Mouse (Mus musculus) cortical plate, adult 2 months (tissue): ENCODE results near the gene Caap1. TPM values are rescaled to one million over a fixed set of nuclear protein-coding genes. Genes with fewer than 3 reads are reported as not detected.
A peak's percentile ranks its signal among the peaks of the same experiment; 100 is the strongest.

Source experiments
- H3K27ac ChIP-seq: fragments of 200-500 bp; 2 replicates; pipeline ENCODE4 v1.5.1; 2012; ENCODE audit warnings: low read length, control low read depth, inconsistent platforms; ENCODE audit not compliant: insufficient read depth
- H3K4me1 ChIP-seq: fragments of 200-500 bp; 2 replicates; pipeline ENCODE4 v1.6.1; 2011; ENCODE audit warnings: low read length; ENCODE audit not compliant: control insufficient read depth, insufficient read depth
- H3K4me3 ChIP-seq: fragments of 200-500 bp; 2 replicates; pipeline ENCODE4 v1.5.1; 2011; ENCODE audit warnings: mild to moderate bottlenecking, low read length, control low read depth; ENCODE audit not compliant: insufficient read depth
- CTCF ChIP-seq: fragments of 200-500 bp; IDR thresholded peaks from 2 replicates; pipeline ENCODE4 v1.5.1; 2011; ENCODE audit warnings: mild to moderate bottlenecking, control low read depth, low read length; ENCODE audit not compliant: insufficient read depth; ENCODE audit errors: extremely low read depth
- POLR2A ChIP-seq: fragments of 200-500 bp; IDR thresholded peaks from 2 replicates; pipeline ENCODE4 v1.6.1; 2011; ENCODE audit warnings: mild to moderate bottlenecking, low read length, control low read depth; ENCODE audit not compliant: insufficient read depth; ENCODE audit errors: extremely low read depth
- polyA plus RNA-seq: library from polyadenylated mRNA; depleted of rRNA; stranded (reverse); fragments of >200 nt; gene quantifications from 2 replicates; pipeline ENCODE4 v1.2.3, GENCODE M21; 2012

Gene Caap1
- polyA plus RNA-seq, 1 experiment, result 8.7 TPM

DNA sequence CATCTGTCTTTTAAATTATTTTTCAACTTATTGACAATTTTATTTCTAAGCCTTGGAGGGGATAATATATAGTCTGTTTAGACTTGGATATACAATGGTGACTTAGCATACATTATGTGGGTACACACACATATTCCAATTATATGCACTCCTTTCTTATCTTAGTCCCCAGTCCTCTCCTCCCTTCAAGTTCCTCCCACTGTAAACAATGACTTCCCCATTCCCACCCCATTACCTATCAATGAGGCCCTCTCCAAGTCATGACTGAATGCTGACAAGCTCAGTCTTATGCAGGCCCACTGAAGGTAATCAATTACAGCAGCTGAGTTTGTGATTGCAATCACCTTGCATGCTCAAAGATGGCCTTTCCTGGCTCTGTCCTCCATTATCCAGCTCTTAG, 7.7 kb upstream of the Caap1 start:
- Histone ChIP-seq H3K4me1 (no peaks in the 10 kb centered on the region), H3K27ac (no peak overlapping the region), H3K4me3 (no peak overlapping the region)
- TF ChIP-seq CTCF (no peak), POLR2A (no peak)

DNA sequence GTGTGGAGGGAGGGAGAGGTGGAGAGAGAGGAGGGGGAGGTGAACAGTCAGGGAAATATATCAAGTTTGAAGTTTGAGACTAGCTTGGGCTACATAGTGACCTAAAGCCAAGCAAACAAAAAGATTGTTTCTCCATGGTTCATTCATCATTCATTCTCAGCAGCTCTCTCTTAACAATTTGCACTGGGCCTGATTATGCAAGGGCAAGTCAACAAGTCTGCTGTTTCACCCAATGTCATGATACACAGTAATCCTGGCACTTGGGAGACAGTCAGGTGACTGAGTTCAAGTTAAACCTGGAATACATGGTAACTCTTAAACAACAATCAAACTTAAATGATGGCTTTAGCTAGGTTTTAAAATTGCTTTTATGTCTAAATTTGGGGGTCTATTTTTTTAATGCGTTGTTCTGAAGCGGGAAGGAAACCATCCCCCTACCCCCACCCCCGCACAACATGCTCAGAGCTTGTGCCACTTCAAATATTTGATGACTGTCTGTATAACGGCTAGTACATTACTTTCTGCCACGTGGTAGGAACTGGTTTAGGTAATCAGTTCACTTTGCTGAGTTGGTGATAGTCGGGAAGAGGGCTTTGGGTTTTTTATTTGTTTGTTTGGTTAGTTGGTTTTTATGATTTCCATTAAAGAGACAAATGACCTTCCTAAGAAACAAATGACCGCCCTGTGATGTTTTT, 5.5 kb upstream of the Caap1 start:
- no peaks in the 10 kb centered on the region for H3K4me1 ChIP-seq
- H3K27ac ChIP-seq, result no peak overlapping the region
- H3K4me3 ChIP-seq, result no peak overlapping the region
- TF ChIP-seq CTCF (no peak), POLR2A (no peak)

DNA sequence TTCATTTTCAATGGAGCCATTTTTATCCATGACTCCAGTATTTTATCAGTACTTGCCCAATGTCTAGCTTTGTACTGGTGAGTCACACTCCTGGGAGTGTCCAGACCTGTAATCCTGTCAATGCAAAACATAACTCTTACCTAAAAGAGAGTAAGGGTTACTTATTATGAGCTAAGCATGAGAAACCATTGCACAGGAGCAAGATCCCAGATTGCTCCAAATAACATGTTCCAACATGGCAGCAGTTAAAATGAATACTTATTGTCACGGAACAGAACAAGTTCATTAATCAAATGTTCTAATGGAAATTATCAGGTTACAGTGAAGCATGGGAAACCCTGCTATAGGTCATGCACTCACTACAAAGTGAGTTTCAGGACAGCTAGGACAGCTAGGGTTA, 3.7 kb upstream of the Caap1 start:
- Histone ChIP-seq H3K4me3 (no peak overlapping the region), H3K27ac (no peak overlapping the region), H3K4me1 (peaks cover 1% of the 10 kb centered on the region; the same call in 1 of the 2 replicates)
- TF ChIP-seq CTCF (no peak), POLR2A (no peak)

DNA sequence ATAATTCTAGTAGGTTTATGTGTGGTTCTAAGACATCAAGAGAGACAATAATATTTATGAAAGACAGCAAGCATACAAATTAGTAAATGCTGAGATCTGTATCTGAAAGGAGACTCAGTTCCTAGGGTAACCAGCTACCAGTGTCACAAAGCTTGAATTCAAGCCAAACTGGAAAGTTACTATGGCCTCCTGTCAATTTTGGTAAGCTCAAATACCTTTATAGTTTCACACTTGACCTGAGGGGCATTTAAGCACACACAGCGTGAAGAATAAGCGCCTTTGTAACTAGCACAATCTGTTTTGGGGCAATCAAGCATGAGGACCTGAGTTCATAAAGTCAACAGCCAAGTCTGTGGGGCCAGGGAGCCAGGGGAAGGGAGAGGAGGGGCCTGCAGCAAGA, 2.7 kb upstream of the Caap1 start:
- TF ChIP-seq CTCF, result no peak
- TF ChIP-seq POLR2A, result no peak
- Histone ChIP-seq H3K4me1 (peaks cover 3% of the 10 kb centered on the region), H3K4me3 (no peak overlapping the region), H3K27ac (no peak overlapping the region)

DNA sequence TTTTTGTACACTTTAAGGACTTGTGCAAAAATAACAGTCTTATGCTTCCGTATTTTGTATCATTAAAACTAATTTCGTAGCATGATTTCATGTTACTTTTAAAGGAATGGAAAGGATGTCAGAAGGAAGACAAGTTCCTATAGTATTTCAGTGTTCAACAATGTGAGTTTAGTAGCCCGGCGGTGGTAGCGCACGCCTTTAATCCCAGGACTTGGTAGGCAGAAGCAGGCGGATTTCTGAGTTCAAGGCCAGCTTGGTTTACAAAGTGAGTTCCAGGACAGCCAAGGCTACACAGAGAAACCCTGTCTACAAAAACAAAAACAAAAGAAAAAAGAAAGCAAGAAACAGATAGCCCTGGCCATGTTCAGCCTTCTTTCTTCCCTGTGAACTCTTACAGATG, 549 bp upstream of the Caap1 start:
- TF ChIP-seq CTCF (no peak), POLR2A (no peak)
- peak overlapping the region; percentile 48; the same call in 1 of the 2 replicates for H3K4me3 ChIP-seq
- H3K4me1 ChIP-seq, result peaks cover 3% of the 10 kb centered on the region
- no peak overlapping the region for H3K27ac ChIP-seq

DNA sequence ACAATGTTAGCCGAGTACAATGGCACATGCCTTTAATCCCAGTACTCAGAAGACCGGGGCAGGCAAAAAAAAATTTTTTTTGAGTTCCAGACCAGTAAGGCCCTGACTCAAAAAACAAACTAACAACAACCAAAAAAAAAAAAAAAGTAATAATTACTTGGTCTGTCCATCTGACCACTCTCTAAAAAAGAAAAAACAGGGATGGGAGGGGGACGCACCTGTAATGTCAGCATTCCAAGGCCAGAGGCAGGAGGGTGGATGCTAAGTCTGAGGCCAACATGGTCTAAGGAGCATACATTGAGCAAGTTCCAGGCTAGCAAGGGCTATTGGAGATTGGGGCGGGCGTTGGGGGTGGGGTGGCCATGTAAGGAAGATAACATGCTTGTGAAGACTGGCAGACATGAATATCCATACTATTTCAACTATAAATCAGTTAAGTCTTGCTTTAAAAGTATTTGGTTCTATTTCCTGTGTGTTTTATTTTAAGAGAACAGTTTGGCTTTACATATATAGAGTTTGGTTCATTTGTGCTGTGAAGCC, 1.6 kb downstream of the Caap1 start:
- peaks cover 3% of the 10 kb centered on the region for H3K4me1 ChIP-seq
- no peak for TF ChIP-seq CTCF
- TF ChIP-seq POLR2A, result no peak
- H3K27ac ChIP-seq, result no peak overlapping the region
- H3K4me3 ChIP-seq, result no peak overlapping the region; the same call in 1 of the 2 replicates

DNA sequence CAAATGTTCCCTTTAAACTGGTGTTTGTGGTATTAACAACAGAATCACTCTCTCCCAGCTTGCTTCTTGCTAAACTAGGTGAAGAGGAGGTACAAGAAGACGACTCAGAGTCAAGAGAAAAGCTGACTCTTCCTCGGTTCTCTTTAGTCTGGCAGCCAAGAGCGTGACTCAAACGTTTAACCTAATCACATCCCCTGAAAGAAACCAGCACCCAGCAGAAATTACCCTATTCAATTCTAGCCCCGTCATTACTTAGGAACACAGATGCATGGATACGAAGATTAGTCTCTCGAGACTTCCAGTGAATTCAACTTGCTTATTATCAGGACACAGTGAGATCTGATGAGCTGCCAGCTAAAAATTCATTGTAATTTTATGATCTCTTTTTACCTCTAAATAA, 12.3 kb downstream of the Caap1 start:
- TF ChIP-seq POLR2A, result no peak
- Histone ChIP-seq H3K4me1 (no peaks in the 10 kb centered on the region), H3K4me3 (no peak overlapping the region), H3K27ac (no peak overlapping the region)

DNA sequence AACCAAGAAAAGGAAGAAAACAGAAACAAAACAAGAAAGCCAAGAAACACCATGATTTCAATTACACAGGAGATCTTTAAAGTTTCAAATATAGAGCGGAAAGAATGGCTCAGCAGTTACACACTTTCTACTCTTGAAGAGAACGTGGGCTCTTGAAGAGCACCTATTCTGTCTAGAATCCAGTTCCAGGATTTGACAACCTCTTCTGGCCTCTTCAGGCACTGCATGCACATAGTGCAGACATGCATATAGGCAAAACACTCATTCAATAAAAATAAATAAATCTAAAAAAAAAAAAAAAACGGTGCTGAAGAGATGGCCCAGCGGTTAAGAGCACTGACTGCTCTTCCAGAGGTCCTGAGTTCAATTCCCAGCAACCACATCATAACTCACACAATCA, 13.6 kb downstream of the Caap1 start:
- Histone ChIP-seq H3K4me3 (no peak overlapping the region), H3K27ac (no peak overlapping the region), H3K4me1 (no peaks in the 10 kb centered on the region)
- TF ChIP-seq CTCF, result no peak
- TF ChIP-seq POLR2A, result no peak

DNA sequence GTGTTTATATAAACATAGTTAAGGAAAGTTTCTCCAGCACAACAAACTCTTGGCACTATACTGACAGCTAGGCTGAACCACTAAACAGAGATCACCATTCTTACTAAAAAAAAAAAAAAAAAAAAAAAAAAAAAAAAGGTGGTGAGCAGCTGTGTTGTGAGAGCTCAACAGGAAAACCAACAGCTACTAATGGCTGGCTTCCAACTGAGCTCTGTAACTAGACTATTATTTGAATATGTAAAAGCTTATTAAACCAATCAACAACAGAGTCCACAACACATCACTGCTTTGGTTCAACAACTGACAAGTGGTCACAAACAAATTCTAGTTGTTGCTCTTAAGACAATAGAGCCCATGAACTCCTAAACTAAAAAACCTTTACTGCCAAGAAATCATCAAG, 23.4 kb downstream of the Caap1 start:
- no peaks in the 10 kb centered on the region for H3K4me1 ChIP-seq
- H3K27ac ChIP-seq, result no peak overlapping the region
- H3K4me3 ChIP-seq, result no peak overlapping the region
- no peak for TF ChIP-seq POLR2A

DNA sequence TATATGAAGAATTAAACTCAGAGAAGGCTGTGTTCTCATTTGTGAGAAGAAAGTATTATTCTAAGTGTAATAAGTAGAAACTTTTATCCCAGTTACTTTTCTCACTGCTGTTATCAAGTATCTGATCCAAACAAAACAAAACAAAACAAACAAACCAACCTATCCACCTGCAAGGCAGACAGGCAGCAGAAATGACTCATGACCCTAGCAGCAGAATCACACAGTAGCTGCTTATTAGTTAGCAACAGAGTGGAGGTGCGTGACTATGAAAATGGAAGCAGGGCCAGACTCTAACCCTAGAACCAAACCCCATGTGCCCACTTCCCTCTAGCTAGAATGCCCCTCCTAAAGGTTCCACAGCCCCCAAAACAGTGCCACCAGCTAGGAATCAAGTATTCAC, 27.1 kb downstream of the Caap1 start:
- H3K27ac ChIP-seq, result no peak overlapping the region
- no peak overlapping the region for H3K4me3 ChIP-seq
- no peak for TF ChIP-seq POLR2A
- TF ChIP-seq CTCF, result no peak
- H3K4me1 ChIP-seq, result no peaks in the 10 kb centered on the region

DNA sequence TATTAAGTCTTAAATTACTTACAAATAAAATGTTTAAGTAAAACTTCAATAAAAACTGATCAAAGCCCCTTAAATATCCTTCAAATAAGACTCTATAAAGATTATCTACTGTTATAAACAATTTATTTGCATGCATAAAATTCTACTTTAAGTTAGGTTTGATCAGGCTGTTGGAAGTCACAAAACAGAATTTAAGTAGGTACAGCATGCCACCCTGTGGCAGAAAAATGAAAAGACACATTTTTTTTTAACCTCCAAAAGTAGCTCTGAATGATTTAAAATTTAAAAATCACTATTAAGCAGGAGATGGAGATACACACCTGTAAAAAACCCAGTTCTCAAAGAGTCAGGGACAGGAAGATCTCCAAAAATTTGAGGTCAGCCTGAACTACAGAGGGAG, 33.3 kb downstream of the Caap1 start:
- no peaks in the 10 kb centered on the region for H3K4me1 ChIP-seq
- H3K4me3 ChIP-seq, result no peak overlapping the region
- no peak for TF ChIP-seq POLR2A
- no peak for TF ChIP-seq CTCF
- no peak overlapping the region for H3K27ac ChIP-seq
